Mouse (Mus musculus): ENCODE results near the gene Alkbh1. TPM values are rescaled to one million over a fixed set of nuclear protein-coding genes. Genes with fewer than 3 reads are reported as not detected.
A peak's percentile ranks its signal among the peaks of the same experiment; 100 is the strongest.
"Not testable (repeated sequence)": the region's sequence is repeated elsewhere in the genome, so short reads cannot be mapped to it uniquely, and the experiment has no call there.

Alkbh1 gene
- polyA plus RNA-seq (2014; fragmentation: Nextera tagmentation; extraction: Ambion mirVana) = 28.7 and 36.3 TPM in 2 replicates

DNA sequence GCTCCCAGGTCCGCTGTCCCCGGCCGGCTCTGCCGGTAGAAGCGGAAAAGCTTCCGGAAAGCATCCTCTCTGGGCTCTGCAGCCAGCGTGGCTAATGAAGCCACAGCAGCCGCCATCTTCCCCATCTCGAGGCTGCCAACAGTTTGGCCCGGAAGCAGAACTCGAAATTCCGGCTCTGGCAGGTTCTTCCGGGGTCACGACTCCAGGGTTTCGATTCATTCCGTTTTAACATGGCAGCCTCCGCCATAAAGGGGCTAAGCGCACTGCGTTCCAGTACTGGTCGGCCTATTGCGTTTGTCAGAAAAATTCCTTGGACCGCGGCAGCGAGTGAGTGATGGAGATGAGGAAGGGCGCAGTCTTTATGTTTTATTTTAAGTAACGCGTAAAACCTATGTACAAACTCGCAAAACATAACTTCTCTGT is at the start of gene Alkbh1, which contains the start of gene Slirp:
Gene Alkbh1, minus strand, starts transcription at position 318 of the 423 bp plus-strand sequence.
Gene Slirp, plus strand, starts transcription at position 197 of the 423 bp plus-strand sequence.
- Histone ChIP-seq H3K9ac (peak within 1 kb of the TSS; percentile 80), H3K27me3 (ENCODE audit: control insufficient read depth, insufficient read depth, low read length) (no peaks in the 10 kb centered on the region), H3K36me3 (replicated peaks; ENCODE audit: control insufficient read depth, insufficient read depth) (peaks cover 53% of the 10 kb centered on the region), H3K9me3 (ENCODE audit: control insufficient read depth, low read length) (no peaks in the 10 kb centered on the region), H3K4me3 (replicated peaks; ENCODE audit: low read length) (peak within 1 kb of the TSS; percentile 78), H3K4me2 (replicated peaks) (peak within 1 kb of the TSS; percentile 87), H3K27ac (peak within 1 kb of the TSS; percentile 82), H3K4me1 (replicated peaks; ENCODE audit: control insufficient read depth, insufficient read depth, low read length) (peaks cover 21% of the 10 kb centered on the region)
- peak; percentile 92 for ATAC-seq (ENCODE audit: low FRiP score)
- peak; percentile 95 for DNase-seq (ENCODE audit: low spot score)
- under 1% methylated on average over 28 of the region's 28 CpGs for WGBS

DNA sequence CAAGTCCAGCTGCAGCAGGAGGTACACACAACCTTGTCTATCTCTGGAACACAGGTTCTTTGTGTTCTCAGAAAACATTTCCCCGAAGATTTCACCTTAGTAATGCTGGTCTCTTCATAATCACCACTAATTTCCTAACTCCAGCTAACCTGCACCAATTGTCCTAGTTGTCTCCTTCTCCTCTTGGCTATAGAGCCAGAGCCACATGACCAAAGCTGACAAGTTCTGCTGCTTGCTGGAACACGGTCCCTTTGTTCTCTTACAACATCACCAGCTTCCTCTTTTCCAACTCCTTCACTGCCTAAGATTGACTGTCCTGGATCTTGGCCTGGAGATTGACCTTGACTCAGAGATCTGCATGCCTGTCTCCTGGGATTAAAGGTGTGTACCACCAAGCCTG is 44.9 kb upstream of the Alkbh1 start:
- H3K4me2 ChIP-seq (replicated peaks); H3K4me3 ChIP-seq (replicated peaks; ENCODE audit: low read length); H3K36me3 ChIP-seq (replicated peaks; ENCODE audit: control insufficient read depth, insufficient read depth); H3K4me1 ChIP-seq (replicated peaks; ENCODE audit: control insufficient read depth, insufficient read depth, low read length); H3K9ac ChIP-seq; DNase-seq (ENCODE audit: low spot score); ATAC-seq (ENCODE audit: low FRiP score); H3K27ac ChIP-seq; H3K27me3 ChIP-seq (ENCODE audit: control insufficient read depth, insufficient read depth, low read length); H3K9me3 ChIP-seq (ENCODE audit: control insufficient read depth, low read length): not testable (repeated sequence)
- 72% methylated on average over 2 of the region's 2 CpGs for WGBS

DNA sequence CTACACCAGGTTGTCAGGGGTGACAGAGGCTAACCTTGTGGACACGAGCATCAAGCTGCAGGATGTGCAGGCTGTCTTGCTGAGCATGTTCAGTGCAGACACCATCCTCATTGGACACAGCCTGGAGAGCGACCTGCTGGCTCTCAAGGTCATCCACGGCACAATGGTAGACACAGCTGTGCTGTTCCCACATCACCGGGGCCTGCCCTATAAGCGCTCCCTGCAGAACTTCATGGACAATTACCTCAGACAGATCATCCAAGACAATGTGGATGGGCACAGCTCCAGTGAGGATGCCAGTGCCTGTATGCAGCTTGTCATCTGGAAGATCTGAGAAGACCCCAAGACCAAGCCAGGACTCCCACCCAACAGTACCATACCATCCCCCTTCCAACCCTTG is 38.7 kb upstream of the Alkbh1 start:
- not testable (repeated sequence) for H3K27me3 ChIP-seq (ENCODE audit: control insufficient read depth, insufficient read depth, low read length); H3K4me3 ChIP-seq (replicated peaks; ENCODE audit: low read length); H3K9ac ChIP-seq; DNase-seq (ENCODE audit: low spot score); H3K27ac ChIP-seq; H3K4me2 ChIP-seq (replicated peaks); H3K4me1 ChIP-seq (replicated peaks; ENCODE audit: control insufficient read depth, insufficient read depth, low read length); H3K36me3 ChIP-seq (replicated peaks; ENCODE audit: control insufficient read depth, insufficient read depth); ATAC-seq (ENCODE audit: low FRiP score); H3K9me3 ChIP-seq (ENCODE audit: control insufficient read depth, low read length)
- 78% methylated on average over 5 of the region's 5 CpGs for WGBS

DNA sequence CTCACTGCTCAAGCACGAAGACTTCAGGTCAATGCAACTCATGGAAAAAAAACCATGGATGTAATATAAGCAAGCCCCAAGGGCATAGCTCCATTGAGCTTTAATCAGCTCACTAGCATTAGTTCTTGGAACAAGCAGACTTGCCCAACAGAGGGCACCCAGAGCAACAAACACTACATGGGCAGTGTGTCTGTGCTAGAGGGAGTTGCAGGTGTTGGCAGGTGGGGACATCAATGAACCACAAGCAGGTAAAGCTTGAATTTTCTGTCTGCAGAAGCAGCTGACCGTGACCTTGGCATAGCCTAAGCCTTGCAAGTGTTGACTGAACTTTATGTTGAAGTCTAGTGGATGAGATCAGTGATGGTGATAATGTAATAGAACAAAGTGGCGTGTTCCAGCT is 30.9 kb upstream of the Alkbh1 start:
- DNase-seq (ENCODE audit: low spot score) (no peak), ATAC-seq (ENCODE audit: low FRiP score) (no peak)
- H3K27ac ChIP-seq = no peak overlapping the region
- H3K4me2 ChIP-seq (replicated peaks) = no peak overlapping the region
- no peaks in the 10 kb centered on the region for H3K36me3 ChIP-seq (replicated peaks; ENCODE audit: control insufficient read depth, insufficient read depth)
- peaks cover 14% of the 10 kb centered on the region for H3K4me1 ChIP-seq (replicated peaks; ENCODE audit: control insufficient read depth, insufficient read depth, low read length)
- H3K9ac ChIP-seq = no peak overlapping the region
- no peak overlapping the region for H3K4me3 ChIP-seq (replicated peaks; ENCODE audit: low read length)
- H3K27me3 ChIP-seq (ENCODE audit: control insufficient read depth, insufficient read depth, low read length) = no peaks in the 10 kb centered on the region
- WGBS = 84% methylated on average over 3 of the region's 3 CpGs
- H3K9me3 ChIP-seq (ENCODE audit: control insufficient read depth, low read length) = no peaks in the 10 kb centered on the region

DNA sequence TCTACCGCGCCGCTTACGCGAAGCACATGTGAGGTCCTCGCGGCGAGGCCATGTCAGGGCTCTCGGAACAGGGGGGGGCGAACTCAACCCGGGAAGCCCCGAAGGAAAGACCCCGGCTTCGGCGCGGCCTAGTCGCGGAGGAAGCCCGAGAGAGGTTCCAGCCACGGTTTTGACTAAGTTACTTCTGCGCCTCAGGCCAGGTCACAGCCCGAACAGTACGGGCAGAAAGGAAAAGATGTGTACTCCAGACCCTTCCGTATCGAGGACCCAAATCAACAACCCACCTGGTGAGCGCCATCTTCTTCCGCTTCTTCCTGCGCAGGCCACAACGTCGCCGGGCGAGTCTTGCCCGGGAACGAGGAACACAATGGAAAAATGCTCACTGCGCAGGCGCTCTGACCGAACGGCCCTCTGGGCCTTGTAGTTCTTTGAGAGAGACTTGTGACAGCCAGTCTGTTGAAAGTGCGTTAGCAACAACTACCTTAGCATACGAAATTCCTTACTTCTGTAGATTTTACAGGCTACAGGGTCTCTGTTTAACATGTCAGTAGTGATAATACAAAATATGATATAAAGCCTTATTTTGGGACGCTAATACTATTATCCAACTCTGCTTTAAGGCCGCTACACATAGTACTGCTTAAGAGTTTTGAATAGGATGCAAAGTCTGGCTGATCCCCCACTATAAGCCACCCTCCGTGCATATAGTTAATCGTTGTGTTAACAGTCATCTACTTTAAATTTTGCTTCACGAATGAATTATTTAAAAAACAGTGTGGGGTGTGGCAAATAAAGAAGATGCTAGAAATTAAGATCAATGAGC is 28.4 kb upstream of the Alkbh1 start, which contains the start of gene Snw1:
Gene Snw1, minus strand, starts transcription at position 311 of the 823 bp plus-strand sequence.
- H3K4me2 ChIP-seq (replicated peaks) = peak within 1 kb of the TSS; percentile 77
- 3% methylated on average over 45 of the region's 45 CpGs for WGBS
- H3K27me3 ChIP-seq (ENCODE audit: control insufficient read depth, insufficient read depth, low read length) = no peaks in the 10 kb centered on the region
- H3K4me3 ChIP-seq (replicated peaks; ENCODE audit: low read length) = peak within 1 kb of the TSS; percentile 76
- peak within 1 kb of the TSS; percentile 91 for H3K27ac ChIP-seq
- H3K9me3 ChIP-seq (ENCODE audit: control insufficient read depth, low read length) = no peaks in the 10 kb centered on the region
- peak within 1 kb of the TSS; percentile 88 for H3K9ac ChIP-seq
- ATAC-seq (ENCODE audit: low FRiP score) (peak; percentile 96), DNase-seq (ENCODE audit: low spot score) (peak; percentile 98)
- H3K36me3 ChIP-seq (replicated peaks; ENCODE audit: control insufficient read depth, insufficient read depth) = peaks cover 14% of the 10 kb centered on the region
- H3K4me1 ChIP-seq (replicated peaks; ENCODE audit: control insufficient read depth, insufficient read depth, low read length) = peaks cover 14% of the 10 kb centered on the region

DNA sequence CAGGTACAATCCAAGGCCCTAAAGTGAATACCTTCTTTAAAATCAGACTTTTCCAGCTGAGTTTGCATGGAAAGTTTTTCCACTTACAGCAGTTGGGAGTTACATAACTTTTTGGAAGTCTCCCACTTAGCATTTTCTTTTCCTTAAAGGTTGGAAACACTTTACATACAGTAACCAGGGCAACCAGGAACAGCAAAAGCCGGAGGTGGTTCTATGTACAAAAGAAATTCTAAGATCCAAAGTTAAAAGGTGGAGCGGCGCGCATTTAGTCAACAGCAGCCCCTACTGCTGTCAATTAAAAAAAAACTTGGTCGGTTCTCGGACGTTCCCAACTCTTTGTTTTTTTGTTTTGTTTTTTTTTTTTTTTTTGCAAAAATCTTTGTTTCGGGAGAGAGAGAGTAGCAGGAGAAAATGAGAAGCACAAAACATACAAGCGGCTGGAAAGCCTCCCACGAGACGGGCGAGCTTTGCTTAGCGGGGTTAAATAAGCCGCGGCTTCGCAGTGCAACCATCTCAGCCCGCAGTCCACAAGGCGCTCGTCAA is 27.7 kb upstream of the Alkbh1 start:
- peak overlapping the region; percentile 76 for H3K4me3 ChIP-seq (replicated peaks; ENCODE audit: low read length)
- ATAC-seq (ENCODE audit: low FRiP score) (no peak), DNase-seq (ENCODE audit: low spot score) (no peak)
- H3K4me2 ChIP-seq (replicated peaks) = peak overlapping the region; percentile 77
- peak overlapping the region; percentile 88 for H3K9ac ChIP-seq
- H3K4me1 ChIP-seq (replicated peaks; ENCODE audit: control insufficient read depth, insufficient read depth, low read length) = peaks cover 14% of the 10 kb centered on the region
- WGBS = under 1% methylated on average over 19 of the region's 19 CpGs
- H3K36me3 ChIP-seq (replicated peaks; ENCODE audit: control insufficient read depth, insufficient read depth) = peaks cover 21% of the 10 kb centered on the region
- no peaks in the 10 kb centered on the region for H3K27me3 ChIP-seq (ENCODE audit: control insufficient read depth, insufficient read depth, low read length)
- H3K27ac ChIP-seq = peak overlapping the region; percentile 91
- H3K9me3 ChIP-seq (ENCODE audit: control insufficient read depth, low read length) = no peaks in the 10 kb centered on the region

DNA sequence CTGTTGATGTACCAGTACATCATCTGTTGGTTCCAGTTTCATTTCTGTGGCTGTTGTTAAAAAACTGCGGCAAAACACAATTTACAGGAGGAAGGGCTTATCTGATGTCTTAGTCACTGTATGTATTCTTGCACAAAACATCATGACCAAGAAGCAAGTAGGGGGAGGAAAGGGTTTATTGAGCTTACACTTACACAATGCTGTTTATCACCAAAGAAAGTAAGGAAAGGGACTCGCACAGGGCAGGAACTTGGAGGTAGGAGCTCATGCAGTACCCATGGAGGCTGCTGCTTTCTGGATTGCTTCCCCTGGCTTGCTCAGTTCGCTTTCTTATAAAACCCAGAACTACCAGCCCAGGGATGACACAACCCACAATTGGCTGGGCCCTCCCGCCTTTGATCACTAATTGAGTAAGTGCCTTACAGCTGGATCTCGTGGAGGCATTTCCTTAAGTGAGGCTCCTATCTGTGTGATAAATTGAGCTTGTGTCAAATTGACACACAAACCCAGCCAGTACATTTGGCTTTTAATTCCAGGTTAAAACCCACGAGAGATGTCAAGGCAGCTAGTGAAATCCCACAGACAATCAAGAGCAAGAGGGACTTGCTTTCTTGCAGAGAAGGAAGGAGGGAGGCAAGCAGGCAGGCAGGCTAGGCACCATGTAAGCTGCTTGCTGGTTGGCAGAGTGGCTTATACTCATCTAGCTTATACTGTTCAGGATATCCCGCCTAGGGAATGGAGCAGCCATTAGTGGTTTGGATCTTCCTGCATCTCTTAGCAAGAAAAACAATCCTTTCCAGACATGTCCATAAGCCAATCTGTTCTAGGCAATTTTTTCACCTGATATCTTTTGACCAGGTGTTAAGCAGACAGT is 26.7 kb upstream of the Alkbh1 start:
- H3K4me1 ChIP-seq (replicated peaks; ENCODE audit: control insufficient read depth, insufficient read depth, low read length) = peaks cover 14% of the 10 kb centered on the region
- no peak overlapping the region for H3K27ac ChIP-seq
- H3K36me3 ChIP-seq (replicated peaks; ENCODE audit: control insufficient read depth, insufficient read depth) = peaks cover 21% of the 10 kb centered on the region
- 77% methylated on average over 7 of the region's 7 CpGs for WGBS
- DNase-seq (ENCODE audit: low spot score) (no peak), ATAC-seq (ENCODE audit: low FRiP score) (no peak)
- no peaks in the 10 kb centered on the region for H3K9me3 ChIP-seq (ENCODE audit: control insufficient read depth, low read length)
- peak overlapping the region; percentile 88 for H3K9ac ChIP-seq
- H3K27me3 ChIP-seq (ENCODE audit: control insufficient read depth, insufficient read depth, low read length) = no peaks in the 10 kb centered on the region
- H3K4me3 ChIP-seq (replicated peaks; ENCODE audit: low read length) = peak overlapping the region; percentile 76
- peak overlapping the region; percentile 77 for H3K4me2 ChIP-seq (replicated peaks)

DNA sequence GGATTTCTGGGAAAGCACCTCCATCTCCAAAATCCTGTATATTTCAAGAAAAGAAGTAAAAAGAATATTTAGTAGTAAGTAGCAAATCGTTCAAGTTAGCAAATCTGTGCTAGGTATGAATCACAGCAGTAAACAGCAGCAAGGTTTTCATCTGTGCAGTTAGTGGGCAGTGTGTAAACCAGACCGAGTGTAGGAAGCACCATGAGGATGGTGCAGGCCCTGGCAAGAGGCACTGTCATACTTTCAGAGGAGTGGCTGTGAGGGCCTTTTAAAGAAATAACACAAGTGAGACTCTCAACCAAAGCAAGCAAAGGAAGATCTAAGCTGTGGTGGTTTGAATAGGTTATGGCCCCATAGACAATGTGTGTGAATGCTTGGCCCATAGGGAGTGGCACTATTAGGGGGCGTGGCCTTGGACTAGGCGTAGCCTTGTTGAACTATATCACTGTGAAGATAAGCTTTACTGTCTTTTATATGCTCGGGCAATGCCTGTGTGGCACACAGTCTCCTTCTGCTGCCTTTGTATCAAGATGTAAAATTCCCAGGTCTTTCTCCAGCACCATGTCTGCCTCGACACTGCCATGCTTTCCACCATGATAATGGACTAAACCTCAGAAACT is 21.0 kb upstream of the Alkbh1 start:
- no peak overlapping the region for H3K27ac ChIP-seq
- H3K9me3 ChIP-seq (ENCODE audit: control insufficient read depth, low read length) = no peaks in the 10 kb centered on the region
- no peak overlapping the region for H3K9ac ChIP-seq
- ATAC-seq (ENCODE audit: low FRiP score) (no peak), DNase-seq (ENCODE audit: low spot score) (no peak)
- 94% methylated on average over 6 of the region's 6 CpGs for WGBS
- no peaks in the 10 kb centered on the region for H3K27me3 ChIP-seq (ENCODE audit: control insufficient read depth, insufficient read depth, low read length)
- no peak overlapping the region for H3K4me3 ChIP-seq (replicated peaks; ENCODE audit: low read length)
- H3K36me3 ChIP-seq (replicated peaks; ENCODE audit: control insufficient read depth, insufficient read depth) = peaks cover 72% of the 10 kb centered on the region
- no peaks in the 10 kb centered on the region for H3K4me1 ChIP-seq (replicated peaks; ENCODE audit: control insufficient read depth, insufficient read depth, low read length)
- H3K4me2 ChIP-seq (replicated peaks) = no peak overlapping the region
